Mouse (Mus musculus) forebrain, embryonic 10.5 days (tissue): ENCODE data around the gene P2ry13. TPM values are rescaled to one million over a fixed set of nuclear protein-coding genes. Genes with fewer than 3 reads are reported as not detected.

Experiments used
- DNase-seq: peaks from one replicate; pipeline ENCODE4 v3.0.0-alpha.2; 2017; ENCODE audit warnings: low spot score; ENCODE audit errors: extremely low spot score
- H3K27ac ChIP-seq: fragments of 300-500 bp; sonication (generic); 2 replicates; pipeline ENCODE4 v1.5.1; 2016; ENCODE audit warnings: mild to moderate bottlenecking
- H3K27me3 ChIP-seq: fragments of 300-500 bp; sonication (generic); 2 replicates; pipeline ENCODE4 v1.6.1; 2016; ENCODE audit warnings: mild to moderate bottlenecking; ENCODE audit not compliant: poor library complexity, severe bottlenecking
- H3K36me3 ChIP-seq: fragments of 300-500 bp; sonication (generic); replicated peaks from 2 replicates; pipeline ENCODE4 v1.6.1; 2016; ENCODE audit warnings: mild to moderate bottlenecking, moderate library complexity
- H3K4me1 ChIP-seq: fragments of 300-500 bp; sonication (generic); 2 replicates; pipeline ENCODE4 v1.6.1; 2016
- H3K4me3 ChIP-seq: fragments of 300-500 bp; sonication (generic); 2 replicates; pipeline ENCODE4 v1.5.1; 2016; ENCODE audit warnings: mild to moderate bottlenecking, moderate library complexity
- H3K9me3 ChIP-seq: fragments of 300-500 bp; sonication (generic); 2 replicates; pipeline ENCODE4 v1.6.1; 2016; ENCODE audit warnings: mild to moderate bottlenecking, moderate library complexity
- WGBS: fragments of 180-500 bp; shearing (Covaris S2); methylation state at CpG from one replicate; pipeline ENCODE4 v1.1.7; 2016; 5-methylcytosine and 5-hydroxymethylcytosine counted together
- polyA plus RNA-seq: library from polyadenylated mRNA; unstranded; fragments of >200 nt; fragmentation: Nextera tagmentation; extraction: Ambion mirVana; gene quantifications from 2 replicates; pipeline ENCODE4 v1.2.1, GENCODE M21; 2016

The P2ry13 gene
- polyA plus RNA-seq, 1 experiment from 2014 or later: 0.67 TPM

DNA sequence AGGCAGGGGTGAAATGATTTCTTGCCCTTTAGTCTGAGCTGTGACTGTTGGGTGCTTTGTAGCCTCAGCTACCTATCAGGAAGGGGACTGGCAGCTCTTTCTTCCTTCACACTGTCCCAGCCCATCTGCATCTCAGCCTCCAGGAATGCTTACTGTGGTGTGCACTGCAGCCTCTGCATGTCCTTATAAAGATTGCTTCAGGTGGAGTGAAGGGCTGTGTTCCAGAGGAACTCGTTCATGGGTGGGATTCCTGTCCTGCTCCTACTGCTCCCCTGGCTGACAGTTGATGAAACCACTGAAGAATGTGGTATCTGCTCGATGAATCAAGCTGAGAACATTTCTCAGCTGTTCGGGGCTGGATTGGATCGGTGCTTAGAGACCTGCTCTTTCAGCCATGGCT is 23.3 kb downstream of the P2ry13 start:
- H3K9me3 ChIP-seq: no peaks in the 10 kb centered on the region
- H3K27me3 ChIP-seq: no peaks in the 10 kb centered on the region
- WGBS: 91% methylated on average over 4 of the region's 4 CpGs
- no peak overlapping the region for H3K27ac ChIP-seq
- DNase-seq: no peak
- H3K4me1 ChIP-seq: no peaks in the 10 kb centered on the region
- no peak overlapping the region for H3K4me3 ChIP-seq
- no peaks in the 10 kb centered on the region for H3K36me3 ChIP-seq

GRCm38 (mm10) chr3:59185662-59186061 is 25.0 kb downstream of the P2ry13 start:
- no peaks in the 10 kb centered on the region for H3K27me3 ChIP-seq
- 97% methylated on average over 4 of the region's 4 CpGs for WGBS
- no peak for DNase-seq

GRCm38 (mm10) chr3:59182129-59182528 is 28.6 kb downstream of the P2ry13 start:
- Histone ChIP-seq H3K36me3 (no peaks in the 10 kb centered on the region), H3K27ac (no peak overlapping the region), H3K27me3 (no peaks in the 10 kb centered on the region), H3K4me1 (0 out of 2 replicates have a peak, but pooled peaks cover 7% of the 10 kb centered on the region), H3K9me3 (no peaks in the 10 kb centered on the region), H3K4me3 (no peak overlapping the region)
- no peak for DNase-seq

More at GRCm38 (mm10) chr3:59185662-59186061, 25.0 kb downstream of the P2ry13 start:
- H3K27ac ChIP-seq: no peak overlapping the region
- H3K4me3 ChIP-seq: no peak overlapping the region
- no peaks in the 10 kb centered on the region for H3K36me3 ChIP-seq
- H3K4me1 ChIP-seq: 0 out of 2 replicates have a peak, but pooled peaks cover 7% of the 10 kb centered on the region
- no peaks in the 10 kb centered on the region for H3K9me3 ChIP-seq

- no peak overlapping the region for H3K4me3 ChIP-seq
- H3K27me3 ChIP-seq: no peaks in the 10 kb centered on the region
- 61% methylated on average over 5 of the region's 5 CpGs for WGBS
- no peaks in the 10 kb centered on the region for H3K36me3 ChIP-seq
- no peak for DNase-seq
- no peaks in the 10 kb centered on the region for H3K9me3 ChIP-seq
- H3K27ac ChIP-seq: no peak overlapping the region
- peaks cover 11% of the 10 kb centered on the region; the same call in 1 of the 2 replicates for H3K4me1 ChIP-seq
These were observed 29.5 kb downstream of the P2ry13 start for GRCm38 (mm10) chr3:59181134-59181533.

GRCm38 (mm10) chr3:59176871-59177270 is 33.8 kb downstream of the P2ry13 start:
- H3K27ac ChIP-seq: no peak overlapping the region
- peaks cover 8% of the 10 kb centered on the region; the same call in 1 of the 2 replicates for H3K4me1 ChIP-seq
- 77% methylated on average over 5 of the region's 5 CpGs for WGBS
- no peaks in the 10 kb centered on the region for H3K27me3 ChIP-seq
- no peak overlapping the region for H3K4me3 ChIP-seq
- H3K36me3 ChIP-seq: no peaks in the 10 kb centered on the region
- DNase-seq: no peak
- H3K9me3 ChIP-seq: no peaks in the 10 kb centered on the region

DNA sequence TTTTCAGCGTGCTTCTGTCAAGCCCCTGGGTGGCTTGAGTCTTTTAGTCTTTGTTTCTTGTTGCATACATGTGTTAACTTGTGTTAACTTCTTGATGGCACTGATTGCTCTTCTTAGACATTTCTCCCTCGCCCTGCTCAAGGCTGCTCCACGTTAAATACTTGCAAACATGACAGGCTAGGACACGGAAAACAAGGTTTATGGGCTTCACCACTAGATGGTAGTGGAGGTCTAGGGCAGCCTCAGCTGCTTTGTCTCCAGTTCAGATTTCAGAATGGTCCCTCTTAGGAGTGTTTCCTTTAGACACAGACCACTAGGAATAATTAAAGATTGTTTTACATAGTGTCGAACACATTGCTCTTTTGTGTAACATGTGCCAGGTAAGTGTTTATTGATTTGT is 35.4 kb downstream of the P2ry13 start:
- Histone ChIP-seq H3K4me3 (no peak overlapping the region), H3K4me1 (peaks cover 6% of the 10 kb centered on the region), H3K27ac (no peak overlapping the region), H3K9me3 (no peaks in the 10 kb centered on the region), H3K27me3 (no peaks in the 10 kb centered on the region), H3K36me3 (no peaks in the 10 kb centered on the region)
- no peak for DNase-seq
- 45% methylated on average over 5 of the region's 5 CpGs for WGBS

DNA sequence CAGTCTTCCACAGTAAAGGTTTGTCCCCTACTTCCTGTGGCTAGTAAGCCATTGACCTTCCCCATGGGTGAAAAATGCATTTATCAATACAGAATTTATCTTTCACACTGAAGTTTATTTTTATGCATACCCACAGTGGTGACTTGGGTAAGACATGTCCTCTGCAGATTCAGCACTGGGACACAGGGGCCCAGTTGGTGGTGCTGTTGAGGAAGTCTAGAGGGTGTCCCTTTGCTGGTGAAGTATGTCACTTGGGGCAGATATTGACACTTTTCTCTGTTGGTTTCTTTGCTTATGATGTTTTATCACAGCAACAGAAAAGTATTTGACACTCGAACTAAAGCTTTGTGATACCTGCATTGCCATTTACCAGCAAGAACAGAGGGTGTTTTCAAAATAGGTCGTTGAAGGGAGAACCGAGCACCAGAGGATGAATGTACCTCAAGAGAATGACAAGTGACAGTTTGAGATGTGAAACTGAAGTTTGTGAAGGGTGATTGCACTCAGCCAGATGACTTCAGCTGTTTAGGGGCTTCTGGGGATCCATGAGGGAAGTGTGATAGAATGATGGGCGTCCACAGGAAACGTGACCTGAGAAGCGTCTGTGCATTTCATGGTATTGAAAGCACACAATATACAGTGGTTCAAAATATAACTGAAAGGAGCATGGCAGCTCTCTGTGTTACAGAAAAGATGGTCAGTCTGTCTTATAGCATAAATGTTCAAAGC is 36.1 kb downstream of the P2ry13 start:
- H3K4me1 ChIP-seq: peaks cover 11% of the 10 kb centered on the region
- no peak overlapping the region for H3K27ac ChIP-seq
- no peak overlapping the region for H3K4me3 ChIP-seq
- no peaks in the 10 kb centered on the region for H3K9me3 ChIP-seq
- no peaks in the 10 kb centered on the region for H3K27me3 ChIP-seq
- WGBS: 87% methylated on average over 6 of the region's 6 CpGs
- no peaks in the 10 kb centered on the region for H3K36me3 ChIP-seq
- no peak for DNase-seq

DNA sequence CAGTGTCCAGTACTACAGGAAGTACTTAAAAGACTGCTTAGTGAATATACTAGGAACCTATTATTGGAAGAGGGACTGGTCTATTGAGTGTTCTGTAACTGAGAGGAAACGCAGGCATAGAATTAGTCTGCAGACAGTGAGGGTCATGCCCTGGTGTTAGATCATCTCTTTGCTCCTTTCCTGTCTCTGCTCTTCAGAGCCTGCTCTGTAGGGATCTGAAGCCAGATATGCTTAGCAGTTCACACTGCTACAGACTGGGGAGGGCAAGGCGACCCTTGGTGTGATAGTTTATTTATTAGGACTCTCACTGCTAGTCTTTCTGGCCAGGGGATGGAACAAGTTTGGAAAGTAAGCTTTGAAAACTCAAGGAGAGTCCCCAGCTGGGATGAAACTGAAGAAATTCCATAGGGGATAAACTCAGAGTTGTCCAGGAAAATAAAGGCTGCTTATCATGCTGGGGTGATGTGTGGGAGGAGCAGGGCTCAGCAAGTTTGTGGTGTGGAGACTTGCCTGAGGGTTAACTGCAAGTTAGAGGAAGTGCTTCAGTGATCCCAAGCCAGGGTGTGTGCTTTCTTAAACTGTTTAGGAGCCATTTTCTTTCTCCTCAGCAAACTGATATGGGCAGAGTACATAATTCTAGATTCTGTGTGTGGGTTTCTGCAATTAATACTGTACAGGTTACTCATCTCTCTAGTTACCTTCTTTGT is 40.6 kb downstream of the P2ry13 start:
- no peaks in the 10 kb centered on the region for H3K9me3 ChIP-seq

GRCm38 (mm10) chr3:59169215-59169614 is 41.5 kb downstream of the P2ry13 start:
- no peak for DNase-seq
- no peak overlapping the region for H3K27ac ChIP-seq
- peaks cover 7% of the 10 kb centered on the region for H3K4me1 ChIP-seq
- 83% methylated on average over 4 of the region's 4 CpGs for WGBS
- no peak overlapping the region for H3K4me3 ChIP-seq
- no peaks in the 10 kb centered on the region for H3K27me3 ChIP-seq
- H3K9me3 ChIP-seq: no peaks in the 10 kb centered on the region
- no peaks in the 10 kb centered on the region for H3K36me3 ChIP-seq

More for the DNA sequence above, 40.6 kb downstream of the P2ry13 start:
- H3K4me1 ChIP-seq: peaks cover 7% of the 10 kb centered on the region
- no peak for DNase-seq
- 66% methylated on average over 2 of the region's 2 CpGs for WGBS
- H3K27ac ChIP-seq: no peak overlapping the region
- H3K27me3 ChIP-seq: no peaks in the 10 kb centered on the region
- no peak overlapping the region for H3K4me3 ChIP-seq
- no peaks in the 10 kb centered on the region for H3K36me3 ChIP-seq

DNA sequence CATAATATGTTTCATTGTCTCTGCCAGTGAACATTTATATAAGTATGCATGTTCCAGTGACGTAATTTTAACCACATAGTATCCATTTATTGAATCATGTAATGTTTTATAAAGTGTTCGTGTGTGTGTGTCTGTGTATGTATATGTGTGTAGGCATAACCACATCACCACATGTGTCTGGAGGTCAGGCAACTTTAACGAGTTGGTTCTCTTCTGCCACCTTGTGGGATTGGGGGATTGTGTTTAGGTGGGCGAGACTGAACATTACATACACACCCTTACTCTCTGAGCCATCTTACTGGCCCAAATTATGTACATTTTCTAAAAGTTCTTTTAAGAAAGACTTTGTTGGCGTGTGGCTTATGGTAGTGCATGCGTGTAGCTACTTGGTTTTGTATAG is 42.2 kb downstream of the P2ry13 start:
- DNase-seq: no peak
- Histone ChIP-seq H3K9me3 (no peaks in the 10 kb centered on the region), H3K27ac (no peak overlapping the region), H3K36me3 (no peaks in the 10 kb centered on the region), H3K27me3 (no peaks in the 10 kb centered on the region), H3K4me1 (peaks cover 7% of the 10 kb centered on the region), H3K4me3 (no peak overlapping the region)
- WGBS: 90% methylated on average over 6 of the region's 6 CpGs

- no peak overlapping the region for H3K4me3 ChIP-seq
- no peaks in the 10 kb centered on the region for H3K27me3 ChIP-seq
- H3K36me3 ChIP-seq: no peaks in the 10 kb centered on the region
- H3K27ac ChIP-seq: no peak overlapping the region
- 81% methylated on average over 2 of the region's 2 CpGs for WGBS
- peaks cover 7% of the 10 kb centered on the region for H3K4me1 ChIP-seq
- no peak for DNase-seq
- no peaks in the 10 kb centered on the region for H3K9me3 ChIP-seq
These were observed 43.1 kb downstream of the P2ry13 start for GRCm38 (mm10) chr3:59167417-59168054.

GRCm38 (mm10) chr3:59160465-59160864 is 50.2 kb downstream of the P2ry13 start:
- DNase-seq: no peak
- Histone ChIP-seq H3K27ac (no peak overlapping the region), H3K4me3 (no peak overlapping the region), H3K36me3 (no peaks in the 10 kb centered on the region), H3K4me1 (no peaks in the 10 kb centered on the region), H3K9me3 (no peaks in the 10 kb centered on the region), H3K27me3 (no peaks in the 10 kb centered on the region)
- WGBS: 95% methylated on average over 1 of the region's 1 CpGs
